Mouse (Mus musculus): Measurements from ENCODE around the gene Rtl6. TPM values are rescaled to one million over a fixed set of nuclear protein-coding genes. Genes with fewer than 3 reads are reported as not detected.

Gene Rtl6
- polyA plus RNA-seq (2012; rRNA removed) = 15.9 and 16.8 TPM in 2 replicates

DNA sequence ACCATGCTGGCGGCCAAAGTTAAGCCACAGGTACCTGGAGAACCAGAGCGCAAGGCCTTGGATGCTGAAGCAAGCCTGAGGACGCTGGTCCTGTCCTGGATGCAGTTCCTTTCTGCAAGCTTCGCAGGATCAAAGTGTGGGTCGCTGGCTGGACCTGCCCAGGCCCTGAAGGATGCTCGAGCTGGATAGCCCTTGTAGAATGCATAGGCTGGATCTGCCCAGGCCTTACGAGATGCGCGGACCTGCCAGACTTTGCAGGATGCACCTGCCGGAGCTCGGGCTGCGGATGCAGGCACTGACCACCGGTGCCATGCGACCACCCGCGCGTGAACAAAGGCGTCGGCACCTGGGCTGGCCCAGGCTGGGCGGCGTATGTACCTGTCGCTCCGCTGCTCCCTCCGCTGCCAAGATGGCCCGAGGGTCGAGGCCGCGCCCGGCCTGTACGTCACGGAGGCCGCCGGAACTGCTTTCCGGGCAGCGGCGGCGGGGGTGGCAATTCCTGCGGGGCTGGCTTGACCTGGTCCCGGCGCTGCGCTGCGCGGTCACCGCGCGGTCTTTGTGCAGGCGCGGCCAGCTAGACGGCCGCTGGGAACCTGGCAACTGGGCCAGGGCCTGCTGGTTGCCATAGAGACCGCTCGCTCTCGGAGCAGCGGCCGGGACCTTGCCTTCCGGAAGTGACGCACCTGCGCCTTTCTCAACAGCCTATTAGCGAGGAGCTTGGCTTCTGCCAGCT lies at the start of gene Rtl6:
TSS of gene Rtl6 (minus strand) at position 635 of the 733 bp plus-strand sequence.

Other genes with a start within 250 kb of the Rtl6 start
- gene Parvg, start 233.8 kb downstream of the Rtl6 start, polyA plus RNA-seq (2012; rRNA removed) = 1.9 and 2.4 TPM in 2 replicates
- 5.2 and 6.4 TPM in 2 replicates for gene Shisal1, start 110.7 kb downstream of the Rtl6 start, polyA plus RNA-seq (2012; rRNA removed)
- gene Prr5, start 111.8 kb upstream of the Rtl6 start, polyA plus RNA-seq (2012; rRNA removed) = 34.4 and 38.2 TPM in 2 replicates
- gene Arhgap8, start 162.2 kb upstream of the Rtl6 start, polyA plus RNA-seq (2012; rRNA removed) = 5.1 and 10.2 TPM in 2 replicates

All from ovary, adult 2 months (tissue).